12 mouse cellular contexts compared by ENCODE assay signal in the genomic region with DNA sequence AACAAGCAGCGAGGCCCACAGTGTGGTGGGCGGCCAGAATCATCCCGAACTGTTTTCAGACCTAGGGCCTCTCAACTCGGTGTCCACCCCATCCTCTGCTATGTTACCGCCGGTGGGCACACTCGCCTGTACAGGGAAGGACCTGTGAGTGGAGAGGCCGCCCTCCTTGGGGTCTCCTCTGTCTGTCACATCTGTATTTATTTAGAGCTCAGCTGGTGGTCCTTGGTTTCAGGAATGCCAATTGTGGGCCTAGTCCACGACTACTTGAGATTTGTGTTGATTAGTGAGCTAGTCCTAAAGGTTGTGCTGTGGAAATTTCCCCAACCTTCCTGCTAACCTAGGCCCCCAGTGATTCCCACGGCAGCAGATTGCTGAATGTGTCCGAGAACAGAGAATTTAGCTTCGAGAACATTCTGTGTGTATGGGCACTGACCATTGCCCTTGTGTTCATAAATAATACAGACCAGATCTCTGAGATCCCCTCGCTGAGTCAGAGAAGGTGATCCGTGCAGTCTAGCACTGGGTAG.
A peak's percentile ranks its signal among the peaks of the same experiment; 100 is the strongest.
DNase-seq lines count a peak whose midpoint lies in the region; ATAC-seq lines count a peak whose summit lies in the region.
"Had no signal": no experiment of that assay in that cellular context is flagged by ENCODE, and none has a peak within 500 bp of the region (broad histone marks: within the 10 kb centered on the region; RNA-seq: fewer than 3 reads in every experiment).

No protein-coding gene starts in this region.

- no peak overlapping the region for H3K9ac ChIP-seq in forebrain, embryonic 13.5 days
- no peak overlapping the region for H3K9ac ChIP-seq in forebrain, embryonic 15.5 days (replicated peaks)
- peak overlapping the region; percentile 59 for H3K9ac ChIP-seq in kidney, embryonic 16.5 days (replicated peaks; ENCODE audit: low read length)
- no peak overlapping the region for H3K9ac ChIP-seq in embryonic facial prominence, embryonic 15.5 days
- H3K9ac ChIP-seq in neural tube, embryonic 15.5 days (replicated peaks) = no peak overlapping the region

- 34% methylated on average over 14 of the region's 14 CpGs for WGBS in forebrain, embryonic 13.5 days
- 43% methylated on average over 14 of the region's 14 CpGs for WGBS in forebrain, embryonic 15.5 days
- 34% methylated on average over 14 of the region's 14 CpGs for whole genome bisulfite sequencing in kidney, embryonic 16.5 days
- WGBS in embryonic facial prominence, embryonic 15.5 days = 40% methylated on average over 14 of the region's 14 CpGs
- 40% methylated on average over 14 of the region's 14 CpGs for WGBS in neural tube, embryonic 15.5 days

- DNase-seq in kidney, adult 18-20 months = no peak
- no peak for DNase-seq in thymus, postnatal 36 days
- DNase-seq in ovary, postnatal 10 days (ENCODE audit: low spot score) = no peak
- DNase-seq: adrenal gland, adult 8-10 months; B cell, adult 2 months; cerebellum, adult 11 months; thymus, adult 2 months had no signal

- peaks cover 19% of the 10 kb centered on the region for H3K4me1 ChIP-seq in forebrain, embryonic 13.5 days
- H3K4me1 ChIP-seq in forebrain, embryonic 15.5 days = peaks cover 19% of the 10 kb centered on the region
- H3K4me1 ChIP-seq in kidney, embryonic 16.5 days (ENCODE audit: insufficient read depth, low read length) = peaks cover 13% of the 10 kb centered on the region
- H3K4me1 ChIP-seq in embryonic facial prominence, embryonic 15.5 days = peaks cover 15% of the 10 kb centered on the region
- peaks cover 21% of the 10 kb centered on the region for H3K4me1 ChIP-seq in neural tube, embryonic 15.5 days

- H3K27ac ChIP-seq in forebrain, embryonic 13.5 days = no peak overlapping the region
- H3K27ac ChIP-seq in forebrain, embryonic 15.5 days (replicated peaks) = no peak overlapping the region
- H3K27ac ChIP-seq in kidney, embryonic 16.5 days (ENCODE audit: low read length) = peak overlapping the region; percentile 85
- peak overlapping the region; percentile 0; the same call in 1 of the 2 replicates for H3K27ac ChIP-seq in embryonic facial prominence, embryonic 15.5 days (replicated peaks)
- H3K27ac ChIP-seq in neural tube, embryonic 15.5 days (replicated peaks) = no peak overlapping the region

- ATAC-seq in forebrain, embryonic 13.5 days = no peak
- ATAC-seq in forebrain, embryonic 15.5 days (replicated peaks) = no peak
- no peak; the same call in 1 of the 2 replicates for ATAC-seq in kidney, embryonic 16.5 days (ENCODE audit: low FRiP score, low TSS enrichment)
- ATAC-seq in embryonic facial prominence, embryonic 15.5 days (ENCODE audit: insufficient number of reproducible peaks, low FRiP score, low TSS enrichment, low read depth) = peak; percentile 40; the same call in 1 of the 2 replicates
- no peak for ATAC-seq in neural tube, embryonic 15.5 days (ENCODE audit: low FRiP score)

- no peak overlapping the region for H3K4me3 ChIP-seq in forebrain, embryonic 13.5 days
- H3K4me3 ChIP-seq in forebrain, embryonic 15.5 days = no peak overlapping the region
- peak overlapping the region; percentile 54 for H3K4me3 ChIP-seq in kidney, embryonic 16.5 days (ENCODE audit: low read length)
- peak overlapping the region; percentile 51; the same call in 1 of the 2 replicates for H3K4me3 ChIP-seq in embryonic facial prominence, embryonic 15.5 days (replicated peaks)
- H3K4me3 ChIP-seq in neural tube, embryonic 15.5 days (replicated peaks) = no peak overlapping the region

- no peaks in the 10 kb centered on the region for H3K36me3 ChIP-seq in forebrain, embryonic 13.5 days (ENCODE audit: poor library complexity, severe bottlenecking)
- no peaks in the 10 kb centered on the region for H3K36me3 ChIP-seq in forebrain, embryonic 15.5 days
- H3K36me3 ChIP-seq in kidney, embryonic 16.5 days (ENCODE audit: insufficient read depth, low read length) = no peaks in the 10 kb centered on the region
- no peaks in the 10 kb centered on the region for H3K36me3 ChIP-seq in embryonic facial prominence, embryonic 15.5 days
- no peaks in the 10 kb centered on the region for H3K36me3 ChIP-seq in neural tube, embryonic 15.5 days

- peaks cover 89% of the 10 kb centered on the region for H3K27me3 ChIP-seq in forebrain, embryonic 13.5 days
- H3K27me3 ChIP-seq in forebrain, embryonic 15.5 days = peaks cover 72% of the 10 kb centered on the region
- peaks cover 62% of the 10 kb centered on the region for H3K27me3 ChIP-seq in kidney, embryonic 16.5 days (ENCODE audit: insufficient read depth, low read length)
- H3K27me3 ChIP-seq in embryonic facial prominence, embryonic 15.5 days = peaks cover 36% of the 10 kb centered on the region
- H3K27me3 ChIP-seq in neural tube, embryonic 15.5 days (replicated peaks) = peaks cover 62% of the 10 kb centered on the region

- H3K4me2 ChIP-seq in forebrain, embryonic 13.5 days = peak overlapping the region; percentile 78; the same call in 1 of the 2 replicates
- H3K4me2 ChIP-seq in forebrain, embryonic 15.5 days (replicated peaks) = no peak overlapping the region
- H3K4me2 ChIP-seq in kidney, embryonic 16.5 days (replicated peaks; ENCODE audit: low read depth, low read length) = peak overlapping the region; percentile 87
- H3K4me2 ChIP-seq in embryonic facial prominence, embryonic 15.5 days (replicated peaks) = no peak overlapping the region
- H3K4me2 ChIP-seq in neural tube, embryonic 15.5 days = peak overlapping the region; percentile 94; the same call in 1 of the 2 replicates

- H3K9me3 ChIP-seq in forebrain, embryonic 13.5 days (replicated peaks) = no peaks in the 10 kb centered on the region
- no peaks in the 10 kb centered on the region for H3K9me3 ChIP-seq in forebrain, embryonic 15.5 days
- no peaks in the 10 kb centered on the region for H3K9me3 ChIP-seq in kidney, embryonic 16.5 days (ENCODE audit: low read length)
- H3K9me3 ChIP-seq in embryonic facial prominence, embryonic 15.5 days (replicated peaks) = no peaks in the 10 kb centered on the region
- H3K9me3 ChIP-seq in neural tube, embryonic 15.5 days (replicated peaks) = no peaks in the 10 kb centered on the region

Comparison
In these comparisons a context has a peak if more than half of its experiments do, and no peak if none do; other contexts are left out.
1. H3K4me2 ChIP-seq: peak in forebrain, embryonic 13.5 days (single experiment), kidney, embryonic 16.5 days (single experiment) and neural tube, embryonic 15.5 days (single experiment); none in forebrain, embryonic 15.5 days (single experiment) and embryonic facial prominence, embryonic 15.5 days (single experiment).
2. H3K27ac ChIP-seq: peak in kidney, embryonic 16.5 days (single experiment) and embryonic facial prominence, embryonic 15.5 days (single experiment); none in forebrain, embryonic 13.5 days (single experiment), forebrain, embryonic 15.5 days (single experiment) and neural tube, embryonic 15.5 days (single experiment).
3. H3K4me3 ChIP-seq: peak in kidney, embryonic 16.5 days (single experiment) and embryonic facial prominence, embryonic 15.5 days (single experiment); none in forebrain, embryonic 13.5 days (single experiment), forebrain, embryonic 15.5 days (single experiment) and neural tube, embryonic 15.5 days (single experiment).